Mouse (Mus musculus) macrophage (primary cell): Measurements from ENCODE around the gene Tspan3. TPM values are rescaled to one million over a fixed set of nuclear protein-coding genes. Genes with fewer than 3 reads are reported as not detected.

Experiments used
- H3K27ac ChIP-seq: fragments of 350-480 bp; formaldehyde crosslinking; 2 replicates; pipeline ENCODE4 v1.9.0; 2021
- H3K36me3 ChIP-seq: fragments of 350-480 bp; formaldehyde crosslinking; 2 replicates; pipeline ENCODE4 v1.9.0; 2021; ENCODE audit errors: inconsistent target
- H3K4me3 ChIP-seq: fragments of 350-480 bp; formaldehyde crosslinking; 2 replicates; pipeline ENCODE4 v1.9.0; 2021; ENCODE audit errors: inconsistent target
- H3K79me2 ChIP-seq: fragments of 350-480 bp; formaldehyde crosslinking; 2 replicates; pipeline ENCODE4 v1.9.0; 2021; ENCODE audit errors: inconsistent target
- WGBS: methylation state at CpG from one replicate; pipeline ENCODE4 v1.1.7; 2026; ENCODE audit warnings: inconsistent platforms; ENCODE audit not compliant: missing documents; 5-methylcytosine and 5-hydroxymethylcytosine counted together
- polyA plus RNA-seq: library from polyadenylated mRNA; stranded (reverse); fragments of 250-400 nt; gene quantifications from 3 replicates; pipeline ENCODE4 v1.2.4, GENCODE M21; 2018; ENCODE audit warnings: inconsistent platforms

Tspan3 gene
- polyA plus RNA-seq, 1 experiment from 2014 or later, result 71.8 TPM

DNA sequence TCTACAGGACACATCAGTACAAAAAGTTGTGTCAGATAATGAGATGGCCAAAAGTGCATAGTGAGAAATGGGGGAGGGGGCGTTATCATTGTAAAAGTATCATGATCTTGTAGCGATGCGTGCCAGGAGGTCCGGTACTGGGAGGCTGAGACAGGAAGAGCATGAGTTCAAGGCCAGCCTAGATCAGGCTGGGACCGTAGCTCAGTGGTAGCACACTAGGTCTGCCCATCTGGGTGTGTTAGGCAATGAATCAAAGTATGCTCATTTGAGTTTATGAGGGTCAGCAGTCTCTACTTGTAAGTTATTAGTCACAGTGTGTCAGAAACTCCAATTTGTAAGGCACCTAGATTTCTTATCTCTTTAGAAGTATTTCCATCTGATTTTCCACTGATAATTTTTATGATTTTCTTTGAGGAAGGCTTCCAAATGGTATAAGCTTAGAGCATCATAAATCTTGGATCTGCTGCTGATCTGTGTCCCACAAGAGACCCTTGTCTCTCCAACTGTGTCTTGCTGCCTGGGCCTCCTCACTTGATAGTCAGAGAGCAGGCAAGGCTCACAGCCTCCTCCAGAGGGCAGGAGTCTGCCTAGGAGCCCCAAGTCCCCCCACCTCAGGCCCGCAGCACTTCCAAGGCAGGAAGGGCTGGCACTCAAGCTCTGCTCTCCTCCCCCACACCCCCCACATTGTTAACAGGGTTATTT lies 14.3 kb upstream of the Tspan3 start:
- Histone ChIP-seq H3K4me3 (no peak overlapping the region), H3K36me3 (no peaks in the 10 kb centered on the region)
- 88% methylated on average over 6 of the region's 6 CpGs for WGBS

DNA sequence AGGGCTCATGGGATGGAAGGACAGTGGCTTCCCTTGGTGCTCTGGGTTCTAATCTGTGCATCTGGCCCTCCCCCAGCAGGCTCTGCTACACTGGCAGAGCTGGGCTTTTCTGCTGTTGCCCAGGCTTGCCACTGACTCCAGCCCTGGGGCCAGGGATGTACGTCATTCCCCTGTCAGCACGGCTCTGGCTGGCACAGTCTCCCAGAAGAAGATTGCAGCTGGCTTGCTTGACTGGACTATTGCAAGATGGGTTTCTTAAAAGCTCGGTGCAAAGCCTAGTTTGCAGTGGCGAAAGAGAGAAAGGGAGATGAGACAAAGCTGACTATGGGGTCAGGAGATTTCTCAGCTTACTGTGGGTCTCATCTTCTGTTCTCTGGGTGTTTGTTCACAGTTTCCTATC lies 12.1 kb upstream of the Tspan3 start:
- no peak overlapping the region for H3K27ac ChIP-seq
- WGBS, result 92% methylated on average over 4 of the region's 4 CpGs
- no peaks in the 10 kb centered on the region for H3K79me2 ChIP-seq
- no peak overlapping the region for H3K4me3 ChIP-seq
- no peaks in the 10 kb centered on the region for H3K36me3 ChIP-seq

More for the DNA sequence above, 14.3 kb upstream of the Tspan3 start:
- no peak overlapping the region for H3K27ac ChIP-seq
- H3K79me2 ChIP-seq, result no peaks in the 10 kb centered on the region

DNA sequence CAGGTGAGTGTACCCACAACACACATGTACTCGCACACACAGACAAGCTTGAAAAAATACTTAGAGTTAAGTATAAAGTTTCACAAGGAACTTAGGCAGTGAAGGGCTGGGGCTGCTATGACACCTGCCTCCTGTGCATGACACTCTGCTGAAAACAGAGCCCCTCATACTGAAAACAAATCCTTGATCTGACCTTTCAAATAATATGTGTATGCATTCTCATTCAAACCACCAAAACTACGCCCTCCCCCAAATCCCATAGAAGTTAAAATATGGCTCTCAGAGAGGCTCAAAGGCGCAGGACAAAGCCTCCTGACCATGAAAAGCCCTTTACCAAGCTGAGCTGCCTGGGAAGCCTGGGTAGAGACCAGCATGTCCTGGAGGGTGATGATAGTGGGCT lies 10.0 kb upstream of the Tspan3 start:
- H3K36me3 ChIP-seq, result no peaks in the 10 kb centered on the region
- H3K27ac ChIP-seq, result no peak overlapping the region
- H3K79me2 ChIP-seq, result no peaks in the 10 kb centered on the region
- H3K4me3 ChIP-seq, result no peak overlapping the region
- WGBS, result 96% methylated on average over 3 of the region's 3 CpGs

DNA sequence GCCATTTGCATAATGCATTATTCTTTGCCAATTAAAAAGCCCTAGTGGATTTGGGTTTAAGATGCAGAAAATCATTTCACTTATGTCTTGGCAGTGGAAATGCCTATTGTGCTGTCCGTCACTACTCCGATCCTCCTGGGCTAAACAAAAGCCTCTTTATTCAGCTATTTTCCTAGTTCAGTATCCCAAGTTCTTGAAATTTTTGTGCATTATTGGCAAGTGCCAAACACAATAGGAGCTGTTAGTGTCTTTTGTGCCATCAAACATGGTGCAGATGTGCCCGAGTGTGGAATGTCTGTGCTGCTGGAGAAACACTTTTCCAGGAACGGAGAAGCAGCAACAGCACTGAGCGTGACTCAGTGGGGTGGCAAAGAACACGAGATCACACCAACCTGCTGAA lies 2.4 kb upstream of the Tspan3 start:
- no peak overlapping the region for H3K4me3 ChIP-seq
- no peaks in the 10 kb centered on the region for H3K79me2 ChIP-seq
- H3K27ac ChIP-seq, result no peak overlapping the region
- WGBS, result 77% methylated on average over 6 of the region's 6 CpGs
- H3K36me3 ChIP-seq, result no peaks in the 10 kb centered on the region

DNA sequence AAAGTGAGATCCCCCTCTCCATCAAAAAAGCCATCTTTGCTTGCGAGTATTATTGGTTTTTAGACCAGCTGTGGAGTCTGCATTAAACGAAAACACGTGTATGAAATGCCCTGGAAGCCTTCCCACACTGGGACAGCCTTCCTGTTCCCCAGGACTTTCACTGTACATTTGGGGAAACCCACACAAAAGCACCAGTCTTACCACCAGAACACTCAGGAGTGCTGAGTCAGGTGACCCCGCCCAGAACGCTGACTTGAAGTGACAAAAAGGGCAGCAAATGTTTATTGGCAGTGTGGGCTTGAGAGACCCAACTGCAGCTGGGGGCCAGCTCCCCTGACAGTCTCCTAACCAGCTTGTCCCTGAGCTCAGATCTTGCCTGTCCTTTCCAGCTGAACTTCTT lies 884 bp upstream of the Tspan3 start:
- H3K36me3 ChIP-seq, result no peaks in the 10 kb centered on the region
- H3K79me2 ChIP-seq, result no peaks in the 10 kb centered on the region
- no peak overlapping the region for H3K4me3 ChIP-seq
- H3K27ac ChIP-seq, result no peak overlapping the region
- WGBS, result 16% methylated on average over 5 of the region's 5 CpGs

DNA sequence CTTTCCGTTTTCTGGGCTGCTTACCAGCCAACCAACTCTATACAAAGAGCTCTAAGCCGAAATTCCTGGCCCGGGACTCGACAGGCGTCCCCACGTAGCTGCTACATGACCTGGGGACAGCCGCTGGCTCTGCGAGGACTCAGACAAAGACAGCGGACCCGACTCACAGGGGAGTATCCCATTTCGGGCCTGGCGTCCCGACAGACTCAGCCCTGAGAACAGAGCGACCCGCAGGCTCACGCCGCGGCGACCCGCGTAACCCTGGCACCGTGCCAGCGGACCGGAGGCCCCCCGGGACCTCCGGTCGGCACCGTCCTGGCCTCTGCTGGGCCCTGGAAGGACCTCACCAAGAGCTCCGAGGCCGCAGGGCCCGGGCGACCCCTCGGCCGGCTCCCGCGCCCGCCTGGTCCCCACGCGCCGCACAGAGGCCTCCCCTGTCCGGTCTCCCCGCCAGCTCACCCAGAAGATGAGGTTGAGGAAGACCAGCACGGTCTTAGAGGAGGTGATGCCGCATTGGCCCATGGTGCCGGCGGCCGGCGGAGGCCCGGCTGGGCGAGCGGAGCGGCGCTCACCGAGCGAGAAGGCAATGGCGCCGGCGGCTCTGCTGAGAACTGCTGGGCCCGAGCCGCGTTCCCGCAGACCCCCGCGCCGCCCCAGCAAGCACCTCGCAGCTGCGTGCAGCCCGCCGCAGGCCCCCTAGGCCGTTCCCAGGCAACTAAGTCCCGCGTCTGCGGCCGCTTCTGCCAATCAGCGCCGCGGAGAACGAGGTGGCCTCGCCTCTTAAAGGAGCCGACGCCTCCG lies 4.7 kb downstream of the Tspan3 start:
- Histone ChIP-seq H3K79me2 (peaks cover 43% of the 10 kb centered on the region; the same call in 1 of the 2 replicates), H3K36me3 (no peaks in the 10 kb centered on the region), H3K4me3 (peak overlapping the region; percentile 52), H3K27ac (no peak overlapping the region)
- WGBS, result 1% methylated on average over 70 of the region's 82 CpGs

DNA sequence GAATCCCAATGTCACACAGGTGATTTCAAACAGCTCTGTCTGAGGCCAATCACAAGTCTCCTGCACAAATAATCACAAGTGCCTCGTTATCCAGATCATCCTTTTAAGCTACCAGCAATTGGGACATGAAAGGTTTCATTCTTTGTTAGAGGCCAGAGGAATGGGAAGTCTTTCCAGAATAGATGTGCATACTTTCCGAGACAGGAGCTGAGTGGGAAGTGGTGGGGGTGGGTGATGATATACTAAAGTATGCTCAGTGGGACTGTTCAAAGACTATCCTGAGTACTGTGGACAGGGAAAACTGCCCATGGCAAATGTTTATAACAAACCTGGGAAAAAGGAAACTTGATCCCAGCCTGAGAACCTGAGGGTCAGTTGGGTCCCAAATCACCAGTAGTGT lies 5.8 kb downstream of the Tspan3 start:
- 90% methylated on average over 2 of the region's 2 CpGs for WGBS
- no peak overlapping the region for H3K4me3 ChIP-seq

DNA sequence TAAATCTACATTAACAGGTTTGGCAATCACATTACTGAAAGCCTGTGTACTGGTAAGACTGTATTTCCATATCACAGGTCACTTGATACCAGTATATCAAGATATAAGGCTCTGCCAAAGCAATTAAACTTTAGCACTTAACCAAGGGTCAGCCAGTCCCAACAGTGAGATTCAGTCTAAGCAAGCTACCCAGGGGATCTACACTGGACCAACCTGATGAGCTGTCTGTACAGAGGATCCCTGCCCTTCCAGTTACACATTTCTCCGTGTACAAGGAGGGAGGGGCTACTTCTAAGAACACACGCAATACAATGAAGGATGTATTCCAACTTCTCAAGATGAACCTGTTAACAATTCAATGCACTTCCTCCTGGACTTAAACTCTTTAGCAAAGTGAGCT lies 7.2 kb downstream of the Tspan3 start:
- H3K36me3 ChIP-seq, result no peaks in the 10 kb centered on the region
- WGBS, result 79% methylated on average over 2 of the region's 2 CpGs
- peaks cover 65% of the 10 kb centered on the region; the same call in 1 of the 2 replicates for H3K79me2 ChIP-seq
- no peak overlapping the region for H3K4me3 ChIP-seq
- H3K27ac ChIP-seq, result no peak overlapping the region

More for the DNA sequence above, 5.8 kb downstream of the Tspan3 start:
- no peak overlapping the region for H3K27ac ChIP-seq
- H3K79me2 ChIP-seq, result peaks cover 54% of the 10 kb centered on the region; the same call in 1 of the 2 replicates
- H3K36me3 ChIP-seq, result no peaks in the 10 kb centered on the region

DNA sequence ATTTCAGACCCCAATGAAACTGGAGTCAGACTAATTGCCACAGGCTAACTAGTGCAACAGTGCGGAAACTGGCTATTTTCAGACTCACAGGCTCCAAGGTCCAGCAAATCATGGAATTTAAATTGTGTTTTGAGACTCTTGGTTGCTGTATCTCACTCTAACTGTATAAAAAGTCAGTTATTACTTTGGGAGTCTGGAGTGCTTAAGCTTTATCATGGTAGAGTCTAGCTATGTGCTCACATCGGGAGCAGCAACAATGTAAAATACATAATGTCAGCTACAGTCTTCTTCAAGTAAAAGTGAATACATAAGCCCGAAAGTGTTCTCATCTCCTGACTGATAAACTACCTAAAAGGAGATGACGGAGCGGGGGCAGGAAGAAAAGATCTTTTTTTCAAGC lies 10.7 kb downstream of the Tspan3 start:
- Histone ChIP-seq H3K27ac (no peak overlapping the region), H3K4me3 (no peak overlapping the region), H3K79me2 (peaks cover 68% of the 10 kb centered on the region; the same call in 1 of the 2 replicates), H3K36me3 (no peaks in the 10 kb centered on the region)
- WGBS, result 93% methylated on average over 5 of the region's 5 CpGs

DNA sequence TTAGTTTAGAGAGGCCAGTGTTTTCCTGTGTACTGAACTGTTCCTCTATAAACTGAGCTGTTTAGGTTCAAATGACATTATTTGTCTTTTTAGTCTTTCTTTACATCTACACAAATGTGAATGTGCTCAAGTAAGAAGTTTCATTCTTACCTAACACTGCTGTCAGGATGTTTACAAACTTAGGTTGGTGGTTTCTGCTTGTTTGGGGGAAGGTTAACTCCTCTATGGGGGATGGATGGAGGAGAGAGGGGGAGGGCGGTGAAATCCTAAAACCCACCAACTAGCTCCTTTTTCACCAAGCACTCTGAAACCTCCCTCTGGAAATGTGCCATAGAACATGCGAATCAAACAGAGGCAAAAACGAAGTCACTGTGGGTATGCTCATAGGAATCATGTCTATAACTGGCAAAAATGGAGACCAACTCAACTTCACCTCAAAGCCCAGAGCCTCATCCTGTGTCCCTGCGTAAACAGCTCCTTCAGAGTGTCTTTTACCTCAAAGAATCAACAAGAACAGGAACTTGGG lies 12.7 kb downstream of the Tspan3 start:
- H3K27ac ChIP-seq, result peak overlapping the region; percentile 82
- WGBS, result 66% methylated on average over 3 of the region's 4 CpGs
- no peaks in the 10 kb centered on the region for H3K36me3 ChIP-seq
- no peak overlapping the region for H3K4me3 ChIP-seq
- peaks cover 56% of the 10 kb centered on the region; the same call in 1 of the 2 replicates for H3K79me2 ChIP-seq

DNA sequence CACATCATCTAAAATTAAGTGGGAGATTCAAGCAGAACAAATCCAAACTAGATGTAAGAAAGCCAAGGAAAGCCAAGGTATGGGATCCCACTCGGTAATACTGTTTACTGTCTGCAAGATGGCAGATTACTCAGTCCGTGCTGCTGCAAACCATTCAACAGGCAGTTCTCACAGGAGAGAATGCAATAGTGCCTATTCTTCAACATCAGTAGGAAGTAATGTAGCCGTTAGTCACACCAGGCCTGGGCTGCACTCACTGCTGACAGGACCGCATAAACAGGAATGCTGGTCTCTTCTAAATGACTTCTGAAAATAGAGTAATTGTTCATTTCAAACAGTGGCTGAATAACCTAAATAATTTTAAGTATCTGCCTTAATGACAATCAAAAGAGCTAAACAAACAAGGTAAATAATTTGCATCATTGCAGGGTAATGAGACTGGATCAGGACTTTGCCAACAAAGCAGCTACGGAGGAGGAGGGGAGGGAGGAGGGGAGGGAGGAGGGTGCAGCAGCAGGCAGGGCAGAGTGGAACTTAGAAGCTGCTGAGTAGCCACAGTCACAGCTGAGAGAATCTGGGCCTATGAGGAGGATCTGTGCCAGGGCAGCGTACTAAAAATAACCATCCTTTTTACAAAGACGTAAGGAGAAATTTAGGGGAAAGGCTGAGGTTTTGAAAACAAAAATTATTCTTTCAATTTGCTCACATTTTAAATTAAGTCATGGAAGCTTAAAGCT lies 13.4 kb downstream of the Tspan3 start:
- Histone ChIP-seq H3K79me2 (peaks cover 51% of the 10 kb centered on the region; the same call in 1 of the 2 replicates), H3K27ac (peak overlapping the region; percentile 82), H3K36me3 (no peaks in the 10 kb centered on the region), H3K4me3 (no peak overlapping the region)
- 52% methylated on average over 6 of the region's 7 CpGs for WGBS

DNA sequence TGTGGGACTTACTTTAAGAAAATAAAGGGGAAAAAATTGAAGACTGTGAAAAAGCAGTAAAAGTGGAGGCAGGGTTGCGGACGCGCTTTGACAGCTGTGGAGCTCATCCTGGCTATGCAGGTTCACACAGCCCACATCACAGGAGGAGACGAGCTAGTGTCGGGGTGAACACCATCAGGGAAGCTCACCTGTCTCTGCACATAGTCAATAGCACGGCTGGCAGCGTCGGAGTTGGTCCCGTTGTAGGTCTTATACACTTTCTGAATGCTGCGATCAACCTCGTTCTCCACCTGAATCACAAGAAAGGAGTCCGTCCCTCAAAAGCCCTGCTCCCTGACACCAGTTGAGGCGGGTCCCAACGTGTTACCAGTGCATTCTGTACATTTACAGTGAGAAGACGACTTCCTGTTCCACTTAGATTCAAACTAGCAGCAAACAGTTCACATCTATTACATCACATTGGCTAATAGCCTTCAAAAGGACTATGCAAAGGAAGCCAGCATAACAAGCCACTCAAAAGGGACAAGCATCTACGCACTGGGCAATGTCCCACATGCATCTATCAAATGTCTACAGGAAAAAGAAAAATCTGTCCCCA lies 18.9 kb downstream of the Tspan3 start:
- peaks cover 15% of the 10 kb centered on the region; the same call in 1 of the 2 replicates for H3K79me2 ChIP-seq
- no peak overlapping the region for H3K27ac ChIP-seq
- WGBS, result 82% methylated on average over 16 of the region's 16 CpGs
- no peak overlapping the region for H3K4me3 ChIP-seq
- H3K36me3 ChIP-seq, result peaks cover 20% of the 10 kb centered on the region

DNA sequence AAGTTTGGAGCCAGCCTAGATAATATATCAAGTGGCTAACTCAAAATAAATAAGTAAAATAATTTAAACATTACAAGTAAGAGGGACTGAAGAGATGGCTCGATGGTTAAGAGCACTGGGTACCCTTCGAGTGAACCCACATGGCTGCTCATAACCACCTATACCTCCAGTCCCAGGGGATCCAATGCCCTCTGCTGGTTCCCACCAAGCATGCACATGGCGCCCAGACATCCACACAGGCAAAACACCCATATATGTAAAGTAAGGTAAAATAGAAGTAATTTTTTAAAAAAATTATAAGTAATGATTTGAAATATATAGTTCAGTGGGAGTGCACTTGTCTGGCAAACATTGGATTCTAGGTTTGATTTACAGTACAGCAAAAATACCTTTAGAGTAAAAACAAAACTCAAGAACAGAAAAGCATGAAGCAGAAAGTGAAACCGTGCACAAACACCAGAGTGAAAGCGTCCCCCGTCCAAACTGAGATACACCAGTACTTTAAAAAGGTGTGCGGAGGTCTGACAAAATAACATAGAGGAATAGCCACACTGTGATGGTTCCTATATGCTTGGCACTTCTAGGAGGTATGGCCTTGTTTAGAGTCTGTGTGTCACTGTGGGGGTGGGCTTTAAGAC lies 20.8 kb downstream of the Tspan3 start:
- H3K27ac ChIP-seq, result no peak overlapping the region
- H3K79me2 ChIP-seq, result peaks cover 4% of the 10 kb centered on the region; the same call in 1 of the 2 replicates
- peaks cover 20% of the 10 kb centered on the region for H3K36me3 ChIP-seq
- WGBS, result 88% methylated on average over 7 of the region's 7 CpGs
- H3K4me3 ChIP-seq, result no peak overlapping the region

DNA sequence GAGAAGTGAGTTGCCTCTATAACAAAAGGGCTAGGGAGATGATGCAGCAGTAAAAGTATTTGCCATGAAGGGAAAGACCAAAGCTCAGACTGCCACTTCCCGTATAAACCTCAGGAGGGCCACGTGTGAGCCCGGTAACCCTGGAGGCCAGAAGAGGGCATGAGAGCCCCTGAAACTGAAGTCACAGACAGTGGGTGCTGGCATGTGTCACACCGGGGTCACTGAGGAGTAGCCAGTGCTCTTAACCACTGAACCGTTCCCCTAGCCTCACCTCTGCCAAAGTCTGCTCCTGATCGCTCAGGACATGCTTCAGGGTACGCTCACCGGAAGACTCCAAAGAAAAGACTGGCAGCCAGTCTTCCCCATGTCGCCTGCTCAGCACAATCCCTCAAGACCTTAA lies 23.5 kb downstream of the Tspan3 start:
- no peak overlapping the region for H3K4me3 ChIP-seq
- peaks cover 20% of the 10 kb centered on the region for H3K36me3 ChIP-seq
- no peaks in the 10 kb centered on the region for H3K79me2 ChIP-seq
- WGBS, result 77% methylated on average over 8 of the region's 9 CpGs
- no peak overlapping the region for H3K27ac ChIP-seq
